Mouse (Mus musculus) cerebellum, adult 18-20 months (tissue): ENCODE data around the gene Slc25a42.

Experiments
- DNase-seq, 2 experiments: peaks; one replicate each; pipeline ENCODE4 v3.0.0; 2021

The Slc25a42 gene

GRCm38 (mm10) chr8:70214411-70214810 lies 2.3 kb upstream of the Slc25a42 start:
- no peak for DNase-seq

- no peak for DNase-seq
Measured at GRCm38 (mm10) chr8:70211726-70212111, 386 bp downstream of the Slc25a42 start.

GRCm38 (mm10) chr8:70211275-70211674 lies 830 bp downstream of the Slc25a42 start:
- no peak for DNase-seq

- DNase-seq = peak in 1 of 2 experiments; percentile 10
Measured at GRCm38 (mm10) chr8:70210538-70210937, 1.6 kb downstream of the Slc25a42 start.

- DNase-seq = no peak
Measured at GRCm38 (mm10) chr8:70208130-70208529, 4.0 kb downstream of the Slc25a42 start.

GRCm38 (mm10) chr8:70204757-70205156 lies 7.3 kb downstream of the Slc25a42 start:
- no peak for DNase-seq

GRCm38 (mm10) chr8:70203072-70203471 lies 9.0 kb downstream of the Slc25a42 start:
- DNase-seq = no peak

- DNase-seq = no peak
Measured at GRCm38 (mm10) chr8:70201417-70201816, 10.7 kb downstream of the Slc25a42 start.

GRCm38 (mm10) chr8:70200098-70200681 lies 11.9 kb downstream of the Slc25a42 start:
- DNase-seq = peak; percentile 68

- DNase-seq = no peak
Measured at GRCm38 (mm10) chr8:70197603-70198002, 14.5 kb downstream of the Slc25a42 start.

- DNase-seq = no peak
Measured at GRCm38 (mm10) chr8:70195762-70196161, 16.3 kb downstream of the Slc25a42 start.

- no peak for DNase-seq
Measured at GRCm38 (mm10) chr8:70194191-70194590, 17.9 kb downstream of the Slc25a42 start.

GRCm38 (mm10) chr8:70193238-70193637 lies 18.9 kb downstream of the Slc25a42 start:
- DNase-seq = no peak

GRCm38 (mm10) chr8:70188707-70189106 lies 23.4 kb downstream of the Slc25a42 start:
- no peak for DNase-seq

GRCm38 (mm10) chr8:70183194-70183593 lies 28.9 kb downstream of the Slc25a42 start:
- no peak for DNase-seq

- DNase-seq = no peak
Measured at GRCm38 (mm10) chr8:70181903-70182252, 30.2 kb downstream of the Slc25a42 start.

- DNase-seq = no peak
Measured at GRCm38 (mm10) chr8:70181212-70181902, 30.7 kb downstream of the Slc25a42 start.

GRCm38 (mm10) chr8:70179082-70179481 lies 33.0 kb downstream of the Slc25a42 start:
- DNase-seq = no peak

- DNase-seq = no peak
Measured at GRCm38 (mm10) chr8:70178231-70178630, 33.9 kb downstream of the Slc25a42 start.

GRCm38 (mm10) chr8:70174079-70174478 lies 38.0 kb downstream of the Slc25a42 start:
- DNase-seq = no peak

GRCm38 (mm10) chr8:70173320-70173719 lies 38.8 kb downstream of the Slc25a42 start:
- DNase-seq = no peak

- DNase-seq = peak; percentile 91 to 95
Measured at GRCm38 (mm10) chr8:70172043-70172681, 39.9 kb downstream of the Slc25a42 start, which contains the start of gene Tmem161a. Gene Tmem161a, plus strand, starts transcription at chr8:70172356.

GRCm38 (mm10) chr8:70171240-70171639 lies 40.9 kb downstream of the Slc25a42 start:
- DNase-seq = no peak

- no peak for DNase-seq
Measured at GRCm38 (mm10) chr8:70170748-70171147, 41.4 kb downstream of the Slc25a42 start.
